Mouse (Mus musculus): Measurements from ENCODE around the gene Gm15446.
"Not testable (repeated sequence)": the region's sequence is repeated elsewhere in the genome, so short reads cannot be mapped to it uniquely, and the experiment has no call there.

Gene Gm15446

DNA sequence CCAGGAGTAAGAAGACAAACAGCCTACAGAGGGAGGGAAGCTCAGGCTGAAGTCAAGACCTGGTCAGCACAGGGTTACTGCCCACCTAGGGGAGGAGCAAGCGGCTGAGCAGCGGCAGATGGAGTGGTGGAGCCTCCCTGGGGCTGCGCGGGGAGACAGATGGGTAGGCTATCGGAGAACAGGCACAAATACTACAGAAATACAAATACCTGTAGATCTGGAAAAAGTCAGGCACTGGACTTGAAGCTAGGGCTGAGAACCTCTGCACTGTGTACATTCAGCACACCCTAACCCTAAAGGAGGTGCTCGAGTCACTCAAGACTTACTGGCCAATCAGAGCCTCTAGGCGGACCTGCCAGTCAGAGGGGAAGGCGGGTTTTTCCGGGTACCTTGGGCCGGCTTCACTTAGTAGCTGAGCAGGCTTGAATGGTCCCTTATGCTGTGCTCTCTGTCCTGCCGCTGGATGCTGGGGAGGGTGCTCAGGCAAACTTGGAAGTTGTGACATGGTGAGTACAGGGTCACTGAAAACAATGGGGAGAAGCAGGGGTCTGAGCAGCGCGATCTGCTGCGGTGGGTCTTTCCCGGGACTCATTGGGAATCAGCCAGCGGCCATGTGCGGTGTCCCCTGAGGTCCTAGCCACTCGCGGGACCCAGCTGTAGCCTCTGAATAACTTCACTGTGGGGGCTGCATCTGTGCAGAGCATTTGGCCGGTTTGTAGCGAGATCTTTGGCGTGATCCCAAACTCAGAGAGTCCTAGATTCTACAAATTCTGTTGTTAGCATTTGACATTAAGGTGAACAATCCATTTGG lies at the start of gene Gm15446:
Gene Gm15446, plus strand, starts transcription at position 140 of the 811 bp plus-strand sequence.
- peak; percentile 93 for DNase-seq (ENCODE audit: low spot score)

DNA sequence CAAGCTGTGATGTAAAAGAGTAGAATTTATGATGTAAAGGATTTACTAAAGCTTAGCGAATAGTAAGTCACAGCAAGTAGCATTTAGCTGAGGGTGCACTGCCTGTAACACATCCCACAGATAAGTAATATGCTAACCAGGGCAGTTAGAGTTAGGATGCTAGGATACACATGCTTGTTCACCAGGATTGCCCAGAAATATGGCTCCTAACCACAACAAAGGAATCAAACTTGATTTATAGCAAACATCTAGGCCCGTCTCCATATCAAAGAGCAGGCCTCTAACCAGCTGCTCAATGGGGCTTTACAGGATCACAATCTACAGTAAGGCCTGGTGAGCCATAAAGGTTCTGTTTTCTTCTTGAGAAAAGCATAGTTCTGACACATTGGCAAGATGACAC lies 929 bp downstream of the Gm15446 start:
- DNase-seq (ENCODE audit: low spot score), result not testable (repeated sequence)

GRCm38 (mm10) chr5:109924936-109925335 lies 1.7 kb downstream of the Gm15446 start:
- no peak for DNase-seq (ENCODE audit: low spot score)

DNA sequence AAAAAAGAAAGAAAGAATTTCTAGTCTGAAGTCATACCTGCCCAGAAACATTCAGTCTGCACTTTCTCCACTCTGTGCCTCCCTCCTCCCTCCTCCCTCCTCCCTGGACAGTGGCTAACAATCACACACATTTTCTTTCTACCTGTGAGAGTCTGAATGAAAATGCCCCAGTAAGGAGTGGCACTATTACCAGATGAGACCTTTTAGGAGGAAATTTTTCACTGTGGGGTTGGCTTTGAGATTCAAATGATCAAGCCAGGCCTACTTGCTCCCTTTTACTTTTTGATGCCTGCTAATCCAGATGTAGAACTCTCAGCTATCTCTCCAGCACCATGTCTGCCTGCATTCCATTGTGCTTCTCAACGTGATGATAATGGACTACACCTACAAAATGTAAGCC lies 27.1 kb downstream of the Gm15446 start:
- DNase-seq (ENCODE audit: low spot score), result no peak

GRCm38 (mm10) chr5:109980743-109981142 lies 57.5 kb downstream of the Gm15446 start:
- DNase-seq (ENCODE audit: low spot score), result not testable (repeated sequence)

All from urinary bladder, postnatal 14 days (tissue).